Comparison of ENCODE assay signal across 10 mouse cellular contexts in genomic region chr4:137714020-137714624, GRCm38 (mm10). TPM values are rescaled to one million over a fixed set of nuclear protein-coding genes. Genes with fewer than 3 reads are reported as not detected.
DNase-seq lines count a peak whose midpoint lies in the region; ATAC-seq lines count a peak whose summit lies in the region.
"Had no signal": no experiment of that assay in that cellular context is flagged by ENCODE, and none has a peak within 500 bp of the region (broad histone marks: within the 10 kb centered on the region; RNA-seq: fewer than 3 reads in every experiment).

No protein-coding gene starts in this region.

- DNase-seq in kidney, adult 18-20 months, result no peak
- peak; percentile 52 for DNase-seq in urinary bladder, postnatal 14 days (ENCODE audit: low spot score)
- DNase-seq in urinary bladder, postnatal 4 days (ENCODE audit: low spot score in 2 of 2), result no peak
- DNase-seq in right cerebral cortex, postnatal 14 days, result no peak
- no peak for DNase-seq in layer of hippocampus, adult 18-20 months (ENCODE audit: low spot score in 2 of 2)
- no peak for DNase-seq in c-Kit-positive CD71-positive TER-119-positive erythroid progenitor cells, embryonic 14.5 days (ENCODE audit: low spot score)
- DNase-seq: gastrocnemius, postnatal 14 days; kidney, adult 8-10 months had no signal

- H3K4me3 ChIP-seq in kidney, embryonic 15.5 days (replicated peaks), result no peak overlapping the region
- no peak overlapping the region for H3K4me3 ChIP-seq in intestine, embryonic 15.5 days (replicated peaks)

- no peak overlapping the region for H3K9ac ChIP-seq in kidney, embryonic 15.5 days
- H3K9ac ChIP-seq in intestine, embryonic 15.5 days, result no peak overlapping the region

- H3K9me3 ChIP-seq in kidney, embryonic 15.5 days (replicated peaks), result no peaks in the 10 kb centered on the region
- no peaks in the 10 kb centered on the region for H3K9me3 ChIP-seq in intestine, embryonic 15.5 days

- no peak overlapping the region for H3K4me2 ChIP-seq in kidney, embryonic 15.5 days
- 0 out of 2 replicates have a peak overlapping the region, but pooled peaks have one; percentile 2 for H3K4me2 ChIP-seq in intestine, embryonic 15.5 days (replicated peaks)

- peaks cover 12% of the 10 kb centered on the region for H3K4me1 ChIP-seq in kidney, embryonic 15.5 days
- peaks cover 25% of the 10 kb centered on the region for H3K4me1 ChIP-seq in intestine, embryonic 15.5 days (replicated peaks)

- H3K27me3 ChIP-seq in kidney, embryonic 15.5 days, result peaks cover 18% of the 10 kb centered on the region
- H3K27me3 ChIP-seq in intestine, embryonic 15.5 days (replicated peaks), result no peaks in the 10 kb centered on the region

- H3K27ac ChIP-seq in kidney, embryonic 15.5 days, result peak overlapping the region; percentile 51; the same call in 1 of the 2 replicates
- H3K27ac ChIP-seq in intestine, embryonic 15.5 days, result no peak overlapping the region

- no peak for ATAC-seq in kidney, embryonic 15.5 days (replicated peaks; ENCODE audit: low FRiP score)
- ATAC-seq in intestine, embryonic 15.5 days, result peak; percentile 34; the same call in 1 of the 2 replicates

- WGBS in kidney, embryonic 15.5 days, result 15% methylated on average over 8 of the region's 8 CpGs
- WGBS in intestine, embryonic 15.5 days, result 44% methylated on average over 8 of the region's 8 CpGs

- H3K36me3 ChIP-seq in kidney, embryonic 15.5 days, result no peaks in the 10 kb centered on the region
- no peaks in the 10 kb centered on the region for H3K36me3 ChIP-seq in intestine, embryonic 15.5 days

RNA-seq across cellular contexts. Expression of gene Rap1gap, which starts 49.6 kb away (rescaled TPM):
- polyA plus RNA-seq in kidney, embryonic 15.5 days (2015; fragmentation: Nextera tagmentation; extraction: Ambion mirVana), result 12.5 and 14.4 TPM in 2 replicates
- 22.7 and 47.2 TPM in 2 replicates for polyA plus RNA-seq in intestine, embryonic 15.5 days (2015; fragmentation: Nextera tagmentation; extraction: Ambion mirVana)
- 100 to 1,000 TPM; 259 to 271 TPM for total RNA-seq in layer of hippocampus, adult 18-20 months (2021)
